Mouse (Mus musculus) forebrain, embryonic 14.5 days (tissue): ENCODE measurements at regions not wholly inside any gene's neighbourhood (a gene's known extent, or its start where the extent isn't known, plus 50 kb on each side); places are given as distances from the start of the nearest gene placed in this dataset.

Experiments used
- ATAC-seq: fragments of 200-750 bp; cut with Nextera tagmentation; 2 replicates; pipeline ENCODE4 v1.8.0; 2017; ENCODE audit warnings: mild to moderate bottlenecking, moderate library complexity
- DNase-seq: peaks from one replicate; pipeline ENCODE4 v3.0.0-alpha.2; 2015; ENCODE audit warnings: low spot score
- H3K27ac ChIP-seq: fragments of 300-500 bp; sonication (generic); 2 replicates; pipeline ENCODE4 v1.5.1; 2014; ENCODE audit warnings: low read depth, mild to moderate bottlenecking, control low read depth, low read length, moderate library complexity
- H3K27me3 ChIP-seq: fragments of 300-500 bp; sonication (generic); replicated peaks from 2 replicates; pipeline ENCODE4 v1.6.1; 2014; ENCODE audit warnings: low read length, control low read depth, mixed read lengths; ENCODE audit not compliant: control insufficient read depth, insufficient read depth
- H3K36me3 ChIP-seq: fragments of 300-500 bp; sonication (generic); 2 replicates; pipeline ENCODE4 v1.6.1; 2014; ENCODE audit warnings: low read length, control low read depth; ENCODE audit not compliant: control insufficient read depth, insufficient read depth
- H3K4me1 ChIP-seq: fragments of 300-500 bp; sonication (generic); 2 replicates; pipeline ENCODE4 v1.6.1; 2014; ENCODE audit warnings: antibody characterized with exemption, low read length, control low read depth; ENCODE audit not compliant: control insufficient read depth, insufficient read depth
- H3K4me2 ChIP-seq: fragments of 300-500 bp; sonication (generic); 2 replicates; pipeline ENCODE4 v1.6.1; 2014; ENCODE audit warnings: mild to moderate bottlenecking, control low read depth, low read length
- H3K4me3 ChIP-seq: fragments of 300-500 bp; sonication (generic); 2 replicates; pipeline ENCODE4 v1.5.1; 2014; ENCODE audit warnings: low read depth, low read length, control low read depth
- H3K9ac ChIP-seq: fragments of 300-500 bp; sonication (generic); 2 replicates; pipeline ENCODE4 v1.6.1; 2014; ENCODE audit warnings: mild to moderate bottlenecking, low read length, control low read depth, moderate library complexity
- H3K9me3 ChIP-seq: fragments of 300-500 bp; sonication (generic); replicated peaks from 2 replicates; pipeline ENCODE4 v1.6.1; 2016; ENCODE audit warnings: low read length, control low read depth, mixed read lengths; ENCODE audit not compliant: control insufficient read depth
- WGBS: fragments of 180-500 bp; shearing (Covaris S2); extraction: QIAGEN DNeasy Blood & Tissue Kit; methylation state at CpG from one replicate; pipeline ENCODE4 v1.1.7; 2014; 5-methylcytosine and 5-hydroxymethylcytosine counted together

DNA sequence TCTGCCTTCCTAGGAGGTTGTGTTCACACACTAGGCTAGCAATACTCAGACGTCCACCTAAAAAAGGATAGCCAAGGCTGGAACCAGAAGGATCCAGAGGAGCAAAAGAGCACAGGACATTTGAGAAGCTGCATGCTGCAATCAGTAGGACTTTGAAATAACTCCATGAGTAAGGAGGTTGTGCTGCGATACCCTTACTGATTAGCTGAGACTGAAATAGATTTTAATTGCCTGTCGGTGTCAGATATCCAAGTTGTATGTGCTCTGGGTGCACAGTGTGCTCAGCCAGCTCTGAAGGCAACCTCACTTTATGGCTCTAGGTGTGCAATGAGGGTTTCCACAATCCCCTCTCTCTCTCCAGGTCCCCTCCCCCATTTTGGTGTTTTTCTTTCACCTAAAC is 2159.2 kb upstream of the Gm7489 start:
- Histone ChIP-seq H3K27me3 (no peaks in the 10 kb centered on the region), H3K27ac (no peak overlapping the region), H3K36me3 (no peaks in the 10 kb centered on the region), H3K4me3 (no peak overlapping the region), H3K9me3 (no peaks in the 10 kb centered on the region), H3K4me1 (peaks cover 3% of the 10 kb centered on the region; the same call in 1 of the 2 replicates), H3K9ac (no peak overlapping the region), H3K4me2 (no peak overlapping the region)
- WGBS = 87% methylated on average over 3 of the region's 3 CpGs
- ATAC-seq = no peak
- no peak for DNase-seq

DNA sequence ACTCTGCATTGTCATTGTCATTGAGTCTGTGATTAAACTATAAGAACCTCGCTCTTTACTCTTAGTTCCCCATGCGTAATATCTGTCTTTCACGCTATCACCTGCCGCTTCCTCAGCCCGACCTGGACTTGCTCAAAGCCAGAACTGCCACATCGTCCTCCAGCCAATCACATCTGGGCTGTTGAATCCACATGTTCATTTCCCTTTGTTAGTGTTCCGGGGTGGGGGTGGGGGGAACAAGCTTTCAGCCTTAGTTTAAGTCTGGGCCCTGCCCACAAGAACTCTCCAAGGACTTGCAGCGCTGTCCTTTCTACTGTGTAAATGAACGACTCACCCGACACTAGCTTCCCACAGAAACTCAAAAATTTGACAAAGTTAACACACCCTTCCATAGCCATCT is 2154.6 kb upstream of the Gm7489 start:
- no peak overlapping the region for H3K27ac ChIP-seq
- WGBS = 82% methylated on average over 10 of the region's 10 CpGs
- no peaks in the 10 kb centered on the region for H3K27me3 ChIP-seq
- no peak overlapping the region for H3K4me2 ChIP-seq
- no peaks in the 10 kb centered on the region for H3K9me3 ChIP-seq
- no peak overlapping the region for H3K4me3 ChIP-seq
- H3K36me3 ChIP-seq = no peaks in the 10 kb centered on the region
- H3K4me1 ChIP-seq = no peaks in the 10 kb centered on the region
- H3K9ac ChIP-seq = no peak overlapping the region
- DNase-seq (no peak), ATAC-seq (no peak)

DNA sequence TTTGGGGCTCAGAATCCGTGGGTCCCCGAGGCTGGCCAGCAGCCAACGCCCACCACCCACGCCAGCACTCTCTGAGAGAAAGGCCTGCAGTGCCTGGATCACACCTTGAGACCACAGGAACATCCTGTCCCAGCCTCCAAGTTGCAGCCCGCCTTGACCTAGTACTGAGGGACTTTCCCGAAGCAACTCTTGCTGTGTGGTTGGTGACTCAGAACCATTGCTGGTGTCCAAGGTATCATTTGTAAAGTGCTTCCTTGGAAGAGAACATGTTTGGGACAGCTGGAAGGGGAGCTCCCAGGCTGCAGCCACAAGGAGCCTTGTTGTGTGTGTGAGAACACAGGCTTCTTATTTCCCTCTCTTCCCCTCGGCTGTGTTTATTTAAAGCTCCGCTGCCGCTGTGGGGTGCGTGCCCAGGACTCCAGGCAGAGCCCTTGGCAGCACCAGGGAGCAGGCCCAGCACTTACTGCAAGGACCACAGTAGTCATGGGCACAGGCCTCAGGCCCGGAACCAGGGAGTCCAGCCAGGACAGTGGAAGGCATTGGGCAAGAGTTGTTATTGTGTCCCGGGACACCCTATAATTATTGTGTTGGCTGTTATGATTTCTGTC is 2153.8 kb upstream of the Gm7489 start:
- Histone ChIP-seq H3K36me3 (no peaks in the 10 kb centered on the region), H3K4me2 (no peak overlapping the region), H3K27ac (no peak overlapping the region), H3K9me3 (no peaks in the 10 kb centered on the region), H3K9ac (no peak overlapping the region), H3K4me1 (no peaks in the 10 kb centered on the region), H3K4me3 (no peak overlapping the region), H3K27me3 (no peaks in the 10 kb centered on the region)
- WGBS = 84% methylated on average over 12 of the region's 12 CpGs
- no peak for ATAC-seq
- no peak for DNase-seq

DNA sequence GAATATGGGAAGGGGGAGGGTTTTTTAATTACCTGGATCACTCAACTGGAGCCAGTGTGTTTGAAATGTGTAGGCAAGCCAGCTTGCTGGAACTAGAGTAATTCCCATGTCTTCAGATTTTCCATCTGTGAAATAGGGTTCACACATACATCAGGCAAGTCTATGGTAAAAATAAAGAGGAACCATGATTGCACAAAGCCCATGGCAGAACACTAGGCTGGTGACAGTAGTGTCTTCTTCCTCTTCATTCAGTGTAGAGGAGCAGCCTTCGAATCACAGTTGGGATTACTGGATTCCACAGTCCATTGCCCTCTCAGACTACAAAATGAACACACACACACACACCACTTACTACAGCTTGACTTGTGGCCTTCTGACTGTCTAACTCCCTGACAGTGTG is 2150.5 kb upstream of the Gm7489 start:
- Histone ChIP-seq H3K36me3 (no peaks in the 10 kb centered on the region), H3K4me1 (no peaks in the 10 kb centered on the region), H3K4me3 (no peak overlapping the region), H3K9ac (no peak overlapping the region), H3K27me3 (no peaks in the 10 kb centered on the region), H3K4me2 (no peak overlapping the region), H3K27ac (no peak overlapping the region), H3K9me3 (no peaks in the 10 kb centered on the region)
- ATAC-seq = no peak
- DNase-seq = no peak
- 96% methylated on average over 1 of the region's 1 CpGs for WGBS
